Mouse (Mus musculus) ovary, adult 2 months (tissue): ENCODE measurements around the gene Gm3020. TPM values are rescaled to one million over a fixed set of nuclear protein-coding genes. Genes with fewer than 3 reads are reported as not detected.

Source experiments
- polyA plus RNA-seq: library from polyadenylated mRNA; depleted of rRNA; stranded (reverse); fragments of >200 nt; gene quantifications from 2 replicates; pipeline ENCODE4 v1.2.3, GENCODE M21; 2012; rRNA removed

The Gm3020 gene
- not detected in 2 replicates for polyA plus RNA-seq

GRCm38 (mm10) chr14:3651730-3652129, at the start of gene Gm3020:
Gene Gm3020 (plus strand): TSS chr14:3652030.

GRCm38 (mm10) chr14:3634212-3634611, 17.6 kb upstream of the Gm3020 start, which contains the start of gene Gm3012:
Gene Gm3012 (plus strand): TSS chr14:3634512.

GRCm38 (mm10) chr14:3688483-3688882, 36.7 kb downstream of the Gm3020 start, which contains the start of gene Gm3043:
Gene Gm3043 (plus strand): TSS chr14:3688783.

Other genes starting within 250 kb of the Gm3020 start
- gene Gm10409, start 239.4 kb upstream of the Gm3020 start, polyA plus RNA-seq, result not detected in 2 replicates
- gene Gm3005, start 223.9 kb upstream of the Gm3020 start, polyA plus RNA-seq, result not detected in 2 replicates
- gene Gm10408, start 202.7 kb upstream of the Gm3020 start, polyA plus RNA-seq, result not detected in 2 replicates
- gene Gm3012, start 17.5 kb upstream of the Gm3020 start, polyA plus RNA-seq, result not detected in 2 replicates
- gene Gm3043, start 36.8 kb downstream of the Gm3020 start, polyA plus RNA-seq, result not detected in 2 replicates
- gene Gm3002, start 158.0 kb downstream of the Gm3020 start, polyA plus RNA-seq, result 0.14 TPM in 1 of 2 replicates, not detected in the other
- not detected in 2 replicates for gene Gm3033, start 194.2 kb downstream of the Gm3020 start, polyA plus RNA-seq
- gene Gm2916, start 232.1 kb downstream of the Gm3020 start, polyA plus RNA-seq, result not detected in 2 replicates